Mouse (Mus musculus): ENCODE data around the gene Zfp276.
"Not testable (repeated sequence)": the region's sequence is repeated elsewhere in the genome, so short reads cannot be mapped to it uniquely, and the experiment has no call there.

GRCm38 (mm10) chr8:123282994-123283393 lies 29.0 kb downstream of the Zfp276 start:
- not testable (repeated sequence) for TF ChIP-seq CTCF, POLR2A (IDR thresholded peaks at IDR 0.05; ENCODE audit: extremely low read depth, insufficient read depth, low read length)
